Mouse (Mus musculus): ENCODE data around the gene Ptprz1. TPM values are rescaled to one million over a fixed set of nuclear protein-coding genes. Genes with fewer than 3 reads are reported as not detected.
"Not testable (repeated sequence)": the region's sequence is repeated elsewhere in the genome, so short reads cannot be mapped to it uniquely, and the experiment has no call there.

The Ptprz1 gene
- total RNA-seq, 1 experiment = 1.5 TPM

GRCm38 (mm10) chr6:23078273-23078672, 203.0 kb downstream of the Ptprz1 start:
- Histone ChIP-seq H3K9ac (ENCODE audit: insufficient read depth, low read depth, low read length, poor library complexity, severe bottlenecking) (no peak overlapping the region), H3K27ac (ENCODE audit: insufficient read depth, low read depth, low read length, poor library complexity, severe bottlenecking) (no peak overlapping the region), H3K36me3 (ENCODE audit: control insufficient read depth, insufficient read depth, low read length, poor library complexity, severe bottlenecking) (no peaks in the 10 kb centered on the region; the same call in 1 of the 2 replicates), H3K9me3 (ENCODE audit: control insufficient read depth, insufficient read depth, low read depth, low read length) (no peaks in the 10 kb centered on the region), H3K4me3 (ENCODE audit: insufficient read depth in 1 of 2, low read depth in 1 of 2, low read length in 2 of 2, poor library complexity in 1 of 2, severe bottlenecking in 1 of 2) (no peak overlapping the region), H3K4me1 (ENCODE audit: control insufficient read depth in 2 of 2, insufficient read depth in 2 of 2, low read length in 2 of 2, poor library complexity in 1 of 2) (peaks cover 2 to 3% of the 10 kb centered on the region in 2 experiments; a peak in 3 of 4 replicates)
- in situ Hi-C loops (cut with MboI; ENCODE audit: low sequenced_read_pairs in 2 of 2, unreplicated experiment in 2 of 2) = no loop called here
- no peak for TF ChIP-seq CHD2 (IDR thresholded peaks at IDR 0.05; ENCODE audit: low read depth, low read length)
- no peak for TF ChIP-seq HCFC1 (IDR thresholded peaks at IDR 0.05; ENCODE audit: borderline replicate concordance, insufficient read depth, low read length)
- TF ChIP-seq ZNF384 (IDR thresholded peaks at IDR 0.05; ENCODE audit: low read depth, low read length) = no peak
- no peak for TF ChIP-seq MAFK (IDR thresholded peaks at IDR 0.05; ENCODE audit: insufficient read depth, low read depth, low read length)
- no peak for DNase-seq (ENCODE audit: low read depth, low spot score)

- H3K27ac ChIP-seq (ENCODE audit: insufficient read depth, low read depth, low read length, poor library complexity, severe bottlenecking) = peak overlapping the region; percentile 94
Measured at GRCm38 (mm10) chr6:23079991-23080680, 204.8 kb downstream of the Ptprz1 start.

GRCm38 (mm10) chr6:23084587-23085421, 209.5 kb downstream of the Ptprz1 start:
- Histone ChIP-seq H3K27ac (ENCODE audit: insufficient read depth, low read depth, low read length, poor library complexity, severe bottlenecking) (peak overlapping the region; percentile 3; the same call in 1 of the 2 replicates), H3K9ac (ENCODE audit: insufficient read depth, low read depth, low read length, poor library complexity, severe bottlenecking) (peak overlapping the region; percentile 62; the same call in 1 of the 2 replicates), H3K36me3 (ENCODE audit: control insufficient read depth, insufficient read depth, low read length, poor library complexity, severe bottlenecking) (peaks cover 2% of the 10 kb centered on the region; the same call in 1 of the 2 replicates), H3K4me3 (ENCODE audit: insufficient read depth in 1 of 2, low read depth in 1 of 2, low read length in 2 of 2, poor library complexity in 1 of 2, severe bottlenecking in 1 of 2) (peak overlapping the region in 1 of 2 experiments; percentile 64; a peak in 1 of 4 replicates), H3K9me3 (ENCODE audit: control insufficient read depth, insufficient read depth, low read depth, low read length) (no peaks in the 10 kb centered on the region; the same call in 1 of the 2 replicates), H3K4me1 (ENCODE audit: control insufficient read depth in 2 of 2, insufficient read depth in 2 of 2, low read length in 2 of 2, poor library complexity in 1 of 2) (peaks cover 2 to 3% of the 10 kb centered on the region in 2 experiments; a peak in 2 of 4 replicates)
- TF ChIP-seq ZNF384 (IDR thresholded peaks at IDR 0.05; ENCODE audit: low read depth, low read length) (no peak), ZC3H11A (IDR thresholded peaks at IDR 0.05; ENCODE audit: borderline replicate concordance, low read depth, low read length) (no peak), HCFC1 (IDR thresholded peaks at IDR 0.05; ENCODE audit: borderline replicate concordance, insufficient read depth, low read length) (no peak), MAFK (IDR thresholded peaks at IDR 0.05; ENCODE audit: insufficient read depth, low read depth, low read length) (no peak), CHD2 (IDR thresholded peaks at IDR 0.05; ENCODE audit: low read depth, low read length) (no peak)
- in situ Hi-C loops (cut with MboI; ENCODE audit: low sequenced_read_pairs in 2 of 2, unreplicated experiment in 2 of 2) = no loop called here
- DNase-seq (ENCODE audit: low read depth, low spot score) = no peak

More at GRCm38 (mm10) chr6:23079991-23080680, 204.8 kb downstream of the Ptprz1 start:
- Histone ChIP-seq H3K36me3 (ENCODE audit: control insufficient read depth, insufficient read depth, low read length, poor library complexity, severe bottlenecking) (no peaks in the 10 kb centered on the region; the same call in 1 of the 2 replicates), H3K9ac (ENCODE audit: insufficient read depth, low read depth, low read length, poor library complexity, severe bottlenecking) (no peak overlapping the region), H3K4me1 (ENCODE audit: control insufficient read depth in 2 of 2, insufficient read depth in 2 of 2, low read length in 2 of 2, poor library complexity in 1 of 2) (peaks cover 2 to 3% of the 10 kb centered on the region in 2 experiments; a peak in 3 of 4 replicates), H3K9me3 (ENCODE audit: control insufficient read depth, insufficient read depth, low read depth, low read length) (no peaks in the 10 kb centered on the region), H3K4me3 (ENCODE audit: insufficient read depth in 1 of 2, low read depth in 1 of 2, low read length in 2 of 2, poor library complexity in 1 of 2, severe bottlenecking in 1 of 2) (no peak overlapping the region)
- no peak for TF ChIP-seq ZC3H11A (IDR thresholded peaks at IDR 0.05; ENCODE audit: borderline replicate concordance, low read depth, low read length)
- TF ChIP-seq HCFC1 (IDR thresholded peaks at IDR 0.05; ENCODE audit: borderline replicate concordance, insufficient read depth, low read length) = no peak
- no peak for TF ChIP-seq ZNF384 (IDR thresholded peaks at IDR 0.05; ENCODE audit: low read depth, low read length)
- DNase-seq (ENCODE audit: low read depth, low spot score) = no peak
- in situ Hi-C loops (cut with MboI; ENCODE audit: low sequenced_read_pairs in 2 of 2, unreplicated experiment in 2 of 2) = no loop called here

GRCm38 (mm10) chr6:23089292-23089691, 214.0 kb downstream of the Ptprz1 start:
- in situ Hi-C loops (cut with MboI; ENCODE audit: low sequenced_read_pairs in 2 of 2, unreplicated experiment in 2 of 2); H3K36me3 ChIP-seq (ENCODE audit: control insufficient read depth, insufficient read depth, low read length, poor library complexity, severe bottlenecking); H3K9me3 ChIP-seq (ENCODE audit: control insufficient read depth, insufficient read depth, low read depth, low read length); H3K4me1 ChIP-seq (ENCODE audit: control insufficient read depth in 2 of 2, insufficient read depth in 2 of 2, low read length in 2 of 2, poor library complexity in 1 of 2); H3K9ac ChIP-seq (ENCODE audit: insufficient read depth, low read depth, low read length, poor library complexity, severe bottlenecking): not testable (repeated sequence)
- DNase-seq (ENCODE audit: low read depth, low spot score) = peak; percentile 34
- peak overlapping the region in 1 of 2 experiments; percentile 17; a peak in 1 of 4 replicates for H3K4me3 ChIP-seq (ENCODE audit: insufficient read depth in 1 of 2, low read depth in 1 of 2, low read length in 2 of 2, poor library complexity in 1 of 2, severe bottlenecking in 1 of 2)
- H3K27ac ChIP-seq (ENCODE audit: insufficient read depth, low read depth, low read length, poor library complexity, severe bottlenecking) = peak overlapping the region; percentile 94; the same call in 1 of the 2 replicates
